Mouse (Mus musculus) hindbrain, embryonic 11.5 days (tissue): ENCODE data around the gene Sik1. TPM values are rescaled to one million over a fixed set of nuclear protein-coding genes. Genes with fewer than 3 reads are reported as not detected.
"Not testable (repeated sequence)": the region's sequence is repeated elsewhere in the genome, so short reads cannot be mapped to it uniquely, and the experiment has no call there.

Source experiments
- ATAC-seq: fragments of 200-750 bp; cut with Nextera tagmentation; 2 replicates; pipeline ENCODE4 v1.8.0; 2017; ENCODE audit warnings: mild to moderate bottlenecking, moderate TSS enrichment, moderate library complexity; ENCODE audit not compliant: low FRiP score
- DNase-seq: peaks from one replicate; pipeline ENCODE4 v3.0.0-alpha.2; 2015; ENCODE audit warnings: low spot score
- H3K27ac ChIP-seq: fragments of 300-500 bp; sonication (generic); 2 replicates; pipeline ENCODE4 v1.5.1; 2014; ENCODE audit warnings: mild to moderate bottlenecking, low read depth, low read length
- H3K27me3 ChIP-seq: fragments of 300-500 bp; sonication (generic); 2 replicates; pipeline ENCODE4 v1.6.1; 2014; ENCODE audit warnings: mild to moderate bottlenecking, low read length, moderate library complexity, mixed read lengths; ENCODE audit not compliant: control insufficient read depth, insufficient read depth
- H3K36me3 ChIP-seq: fragments of 300-500 bp; sonication (generic); 2 replicates; pipeline ENCODE4 v1.6.1; 2014; ENCODE audit warnings: mild to moderate bottlenecking, low read length, moderate library complexity, mixed read lengths; ENCODE audit not compliant: control insufficient read depth, insufficient read depth
- H3K4me1 ChIP-seq: fragments of 300-500 bp; sonication (generic); replicated peaks from 2 replicates; pipeline ENCODE4 v1.6.1; 2014; ENCODE audit warnings: low read length, mixed read lengths; ENCODE audit not compliant: control insufficient read depth, insufficient read depth
- H3K4me2 ChIP-seq: fragments of 300-500 bp; sonication (generic); replicated peaks from 2 replicates; pipeline ENCODE4 v1.6.1; 2014; ENCODE audit warnings: mild to moderate bottlenecking, low read depth, low read length
- H3K4me3 ChIP-seq: fragments of 300-500 bp; sonication (generic); 2 replicates; pipeline ENCODE4 v1.5.1; 2014; ENCODE audit warnings: low read depth, low read length
- H3K9ac ChIP-seq: fragments of 300-500 bp; sonication (generic); 2 replicates; pipeline ENCODE4 v1.6.1; 2014; ENCODE audit warnings: low read depth, low read length
- H3K9me3 ChIP-seq: fragments of 300-500 bp; sonication (generic); 2 replicates; pipeline ENCODE4 v1.6.1; 2016; ENCODE audit warnings: low read length; ENCODE audit not compliant: control insufficient read depth
- WGBS: fragments of 180-500 bp; shearing (Covaris S2); extraction: QIAGEN DNeasy Blood & Tissue Kit; methylation state at CpG from one replicate; pipeline ENCODE4 v1.1.7; 2014; 5-methylcytosine and 5-hydroxymethylcytosine counted together
- polyA plus RNA-seq: library from polyadenylated mRNA; unstranded; fragments of >200 nt; fragmentation: Nextera tagmentation; extraction: Ambion mirVana; gene quantifications from 2 replicates; pipeline ENCODE4 v1.2.1, GENCODE M21; 2014

The Sik1 gene
- polyA plus RNA-seq, 1 experiment from 2014 or later, result 17.9 TPM

GRCm38 (mm10) chr17:31896311-31896710 is 40.7 kb upstream of the Sik1 start:
- Histone ChIP-seq H3K4me3 (no peak overlapping the region), H3K27me3 (no peaks in the 10 kb centered on the region), H3K27ac (no peak overlapping the region), H3K4me1 (0 out of 2 replicates have a peak, but pooled peaks cover 2% of the 10 kb centered on the region), H3K9me3 (no peaks in the 10 kb centered on the region), H3K9ac (no peak overlapping the region), H3K4me2 (no peak overlapping the region), H3K36me3 (no peaks in the 10 kb centered on the region)
- ATAC-seq (no peak), DNase-seq (no peak)
- WGBS, result 97% methylated on average over 7 of the region's 7 CpGs

- Histone ChIP-seq H3K4me1 (peaks cover 2% of the 10 kb centered on the region; the same call in 1 of the 2 replicates), H3K27me3 (no peaks in the 10 kb centered on the region), H3K4me3 (no peak overlapping the region), H3K9me3 (no peaks in the 10 kb centered on the region), H3K36me3 (no peaks in the 10 kb centered on the region), H3K4me2 (no peak overlapping the region), H3K27ac (no peak overlapping the region), H3K9ac (no peak overlapping the region)
- ATAC-seq (no peak), DNase-seq (no peak)
- WGBS, result 71% methylated on average over 5 of the region's 5 CpGs
Observed at GRCm38 (mm10) chr17:31893371-31894060, 37.9 kb upstream of the Sik1 start.

- no peak overlapping the region for H3K9ac ChIP-seq
- H3K27ac ChIP-seq, result no peak overlapping the region
- 35% methylated on average over 10 of the region's 10 CpGs for WGBS
- H3K36me3 ChIP-seq, result no peaks in the 10 kb centered on the region
- no peaks in the 10 kb centered on the region for H3K9me3 ChIP-seq
- ATAC-seq (no peak), DNase-seq (peak; percentile 60)
- no peak overlapping the region for H3K4me3 ChIP-seq
- H3K4me2 ChIP-seq, result no peak overlapping the region
- no peaks in the 10 kb centered on the region for H3K27me3 ChIP-seq
- H3K4me1 ChIP-seq, result peaks cover 2% of the 10 kb centered on the region; the same call in 1 of the 2 replicates
Observed at GRCm38 (mm10) chr17:31892750-31893149, 37.1 kb upstream of the Sik1 start.

GRCm38 (mm10) chr17:31891858-31892257 is 36.3 kb upstream of the Sik1 start:
- Histone ChIP-seq H3K4me2 (no peak overlapping the region), H3K27ac (no peak overlapping the region), H3K4me1 (peaks cover 2% of the 10 kb centered on the region; the same call in 1 of the 2 replicates), H3K9ac (no peak overlapping the region), H3K36me3 (no peaks in the 10 kb centered on the region), H3K4me3 (no peak overlapping the region), H3K27me3 (no peaks in the 10 kb centered on the region), H3K9me3 (no peaks in the 10 kb centered on the region)
- ATAC-seq, result no peak
- WGBS, result 78% methylated on average over 4 of the region's 4 CpGs
- DNase-seq, result no peak

- Histone ChIP-seq H3K27me3 (no peaks in the 10 kb centered on the region), H3K9me3 (no peaks in the 10 kb centered on the region), H3K4me1 (peaks cover 2% of the 10 kb centered on the region; the same call in 1 of the 2 replicates), H3K4me3 (no peak overlapping the region), H3K4me2 (no peak overlapping the region), H3K27ac (no peak overlapping the region), H3K9ac (no peak overlapping the region), H3K36me3 (no peaks in the 10 kb centered on the region)
- WGBS, result 30% methylated on average over 2 of the region's 2 CpGs
- DNase-seq (no peak), ATAC-seq (no peak)
Observed at GRCm38 (mm10) chr17:31890311-31890951, 34.8 kb upstream of the Sik1 start.

- H3K4me2 ChIP-seq, result no peak overlapping the region
- ATAC-seq (no peak), DNase-seq (no peak)
- peaks cover 2% of the 10 kb centered on the region; the same call in 1 of the 2 replicates for H3K4me1 ChIP-seq
- no peaks in the 10 kb centered on the region for H3K27me3 ChIP-seq
- H3K9ac ChIP-seq, result no peak overlapping the region
- H3K36me3 ChIP-seq, result no peaks in the 10 kb centered on the region
- no peak overlapping the region for H3K4me3 ChIP-seq
- WGBS, result 68% methylated on average over 9 of the region's 9 CpGs
- no peak overlapping the region for H3K27ac ChIP-seq
- no peaks in the 10 kb centered on the region for H3K9me3 ChIP-seq
Observed at GRCm38 (mm10) chr17:31889446-31890201, 34.0 kb upstream of the Sik1 start.

GRCm38 (mm10) chr17:31888540-31888939 is 32.9 kb upstream of the Sik1 start:
- Histone ChIP-seq H3K27me3 (no peaks in the 10 kb centered on the region), H3K9ac (no peak overlapping the region), H3K4me3 (no peak overlapping the region), H3K4me2 (no peak overlapping the region), H3K36me3 (no peaks in the 10 kb centered on the region), H3K27ac (no peak overlapping the region), H3K9me3 (no peaks in the 10 kb centered on the region), H3K4me1 (peaks cover 2% of the 10 kb centered on the region; the same call in 1 of the 2 replicates)
- 74% methylated on average over 6 of the region's 6 CpGs for WGBS
- ATAC-seq (no peak), DNase-seq (no peak)

GRCm38 (mm10) chr17:31884676-31885075 is 29.1 kb upstream of the Sik1 start:
- H3K9me3 ChIP-seq, H3K4me1 ChIP-seq, H3K27me3 ChIP-seq, DNase-seq, H3K4me3 ChIP-seq, H3K27ac ChIP-seq, H3K4me2 ChIP-seq, ATAC-seq, H3K9ac ChIP-seq, H3K36me3 ChIP-seq: not testable (repeated sequence)
- 85% methylated on average over 1 of the region's 1 CpGs for WGBS
